Mouse (Mus musculus) lung, postnatal 25 days (tissue): Measurements from ENCODE around the gene Lysmd2.
"Not testable (repeated sequence)": the region's sequence is repeated elsewhere in the genome, so short reads cannot be mapped to it uniquely, and the experiment has no call there.

Experiments used
- DNase-seq: peaks from one replicate; pipeline ENCODE4 v3.0.0; 2022; ENCODE audit warnings: low spot score

Lysmd2 gene

GRCm38 (mm10) chr9:75625556-75626307, at the start of gene Lysmd2:
Lysmd2 (plus strand) TSS chr9:75625741.
- peak; percentile 68 for DNase-seq

DNA sequence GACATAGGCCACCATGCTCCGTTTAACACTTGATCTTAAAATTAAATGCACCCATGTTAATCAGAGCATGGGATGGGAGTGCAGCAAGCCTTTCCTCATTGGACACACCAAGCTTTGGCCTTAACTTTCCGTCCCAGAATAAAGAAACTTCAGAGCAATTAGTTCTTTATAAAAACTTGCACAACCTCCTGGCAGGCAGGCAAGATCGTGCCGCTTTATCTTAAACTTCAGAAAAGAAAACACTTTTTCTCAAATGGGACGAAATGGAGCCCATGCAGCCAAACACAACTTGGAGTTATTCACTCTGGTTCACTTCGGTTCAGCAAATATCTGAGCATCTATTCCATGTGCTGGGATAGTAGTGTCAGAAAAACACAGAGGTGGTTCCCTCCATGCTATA, 46.2 kb upstream of the Lysmd2 start:
- no peak for DNase-seq

GRCm38 (mm10) chr9:75581694-75582350, 43.7 kb upstream of the Lysmd2 start:
- DNase-seq: peak; percentile 28

GRCm38 (mm10) chr9:75589850-75590790, 35.4 kb upstream of the Lysmd2 start:
- DNase-seq: no peak

- DNase-seq: no peak
Measured at GRCm38 (mm10) chr9:75593481-75593880, 32.1 kb upstream of the Lysmd2 start.

DNA sequence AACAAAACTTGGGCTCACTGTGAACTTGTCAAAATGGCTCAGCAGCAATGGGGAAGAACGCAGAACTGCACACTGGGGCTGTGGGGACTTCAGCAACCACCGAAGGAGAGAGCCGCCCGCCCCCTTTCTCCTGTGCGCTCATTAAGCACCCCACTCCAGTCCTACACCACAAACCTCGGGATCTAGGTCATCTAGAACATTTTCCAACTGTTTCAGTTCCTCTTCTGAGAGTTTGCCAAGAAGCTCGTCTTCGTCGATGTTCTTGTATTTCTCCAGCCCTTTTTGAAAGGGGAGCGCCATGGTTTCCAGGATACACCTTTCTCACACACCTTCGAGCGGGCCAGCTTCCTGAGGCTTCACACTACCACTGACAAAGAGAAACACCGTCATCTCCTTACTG, 28.5 kb upstream of the Lysmd2 start:
- DNase-seq: no peak

- DNase-seq: no peak
Measured at GRCm38 (mm10) chr9:75597596-75597995, 27.9 kb upstream of the Lysmd2 start.

GRCm38 (mm10) chr9:75599191-75599841, 26.2 kb upstream of the Lysmd2 start:
- DNase-seq: no peak

DNA sequence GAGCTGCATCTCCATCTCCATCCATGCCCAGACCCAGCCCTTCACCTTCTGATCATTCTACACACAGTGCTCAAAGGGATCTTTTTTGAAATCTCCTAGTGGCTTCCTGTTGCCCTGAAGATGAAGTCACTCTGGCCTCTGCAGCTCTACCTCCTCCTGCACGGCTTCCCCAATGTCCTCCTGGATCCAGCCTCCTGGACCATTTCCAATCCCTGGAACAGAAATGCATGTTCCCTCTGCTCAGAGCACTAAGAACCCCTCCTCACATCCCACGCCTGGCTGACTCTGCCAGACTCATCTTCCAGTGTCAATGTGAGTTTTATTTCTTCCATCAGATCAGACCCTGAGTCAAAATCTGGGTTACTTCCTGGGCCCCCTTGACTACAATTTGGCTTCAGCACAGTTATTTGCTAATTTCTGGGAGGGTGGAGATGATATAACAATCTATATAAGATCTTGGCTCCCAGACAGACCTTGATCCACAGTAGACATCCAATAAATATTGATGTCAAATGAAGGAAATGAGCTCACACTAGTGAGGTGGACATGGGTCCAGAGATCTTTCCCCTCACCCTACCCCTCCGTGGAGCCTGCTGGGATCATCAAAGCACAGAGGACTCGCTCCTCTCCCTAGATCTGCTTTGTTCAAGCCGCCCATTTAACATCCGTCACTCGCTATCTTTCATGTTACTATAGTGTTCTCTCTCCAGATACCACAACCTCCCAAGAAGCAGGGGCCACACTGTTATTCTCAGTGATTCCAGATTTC, 25.2 kb upstream of the Lysmd2 start:
- no peak for DNase-seq

DNA sequence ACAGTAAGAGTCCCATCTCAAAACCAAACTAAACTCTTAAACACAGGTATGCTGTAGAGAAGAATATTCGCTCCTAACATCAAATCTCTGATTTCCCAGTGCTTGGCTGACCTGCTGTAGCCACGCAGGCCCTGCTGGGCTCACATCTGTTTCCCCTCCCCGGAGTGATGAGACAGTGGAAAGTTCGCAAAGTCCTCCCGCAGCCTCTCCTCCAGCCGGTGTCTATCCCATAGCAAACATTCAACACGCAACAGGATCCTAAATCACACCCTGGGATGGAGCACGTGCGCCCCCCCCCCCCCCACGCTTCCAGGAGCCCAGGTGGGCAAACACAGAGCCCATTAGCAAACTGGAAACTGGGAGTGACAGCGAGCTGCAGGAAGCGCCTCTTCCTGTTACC, 24.0 kb upstream of the Lysmd2 start:
- no peak for DNase-seq

GRCm38 (mm10) chr9:75607496-75607895, 18.0 kb upstream of the Lysmd2 start:
- DNase-seq: no peak

DNA sequence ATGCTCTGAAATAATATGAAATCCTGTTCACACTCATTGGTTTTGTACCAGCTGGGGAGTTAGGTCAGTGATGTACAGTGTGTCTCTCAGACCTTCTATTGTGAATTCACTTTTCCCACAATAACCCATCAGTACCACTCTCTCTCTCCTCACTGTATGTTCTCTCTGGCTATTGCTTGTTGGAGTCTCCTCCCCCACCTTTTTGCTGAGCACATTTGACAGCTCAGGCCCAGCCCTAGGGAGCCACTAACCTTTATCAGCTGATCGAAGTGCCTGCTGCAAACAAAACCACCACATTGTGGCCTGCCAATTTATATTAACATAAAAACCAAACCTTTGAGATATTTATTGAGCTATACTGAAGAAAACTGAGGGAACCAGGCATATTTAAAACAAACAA, 16.0 kb upstream of the Lysmd2 start:
- no peak for DNase-seq

DNA sequence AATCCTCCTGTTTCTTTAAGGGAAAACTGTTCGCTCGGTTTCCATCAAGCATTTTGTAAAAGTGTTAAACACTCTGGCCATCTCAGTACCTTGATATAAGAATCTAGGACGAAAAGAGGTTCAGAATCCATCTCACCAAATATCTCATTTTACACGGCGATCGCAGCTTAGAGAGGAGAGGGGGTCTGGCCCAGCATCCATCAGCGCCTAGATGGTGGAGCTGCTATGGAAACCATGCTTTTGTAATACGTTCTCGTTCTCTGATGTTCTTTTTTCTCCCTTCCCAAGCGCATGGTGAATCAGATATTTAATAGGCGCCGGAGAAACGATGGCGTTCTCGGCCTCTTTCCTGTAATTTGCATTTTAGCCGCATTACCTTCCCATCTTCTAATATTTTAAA, 15.6 kb upstream of the Lysmd2 start:
- DNase-seq: no peak

DNA sequence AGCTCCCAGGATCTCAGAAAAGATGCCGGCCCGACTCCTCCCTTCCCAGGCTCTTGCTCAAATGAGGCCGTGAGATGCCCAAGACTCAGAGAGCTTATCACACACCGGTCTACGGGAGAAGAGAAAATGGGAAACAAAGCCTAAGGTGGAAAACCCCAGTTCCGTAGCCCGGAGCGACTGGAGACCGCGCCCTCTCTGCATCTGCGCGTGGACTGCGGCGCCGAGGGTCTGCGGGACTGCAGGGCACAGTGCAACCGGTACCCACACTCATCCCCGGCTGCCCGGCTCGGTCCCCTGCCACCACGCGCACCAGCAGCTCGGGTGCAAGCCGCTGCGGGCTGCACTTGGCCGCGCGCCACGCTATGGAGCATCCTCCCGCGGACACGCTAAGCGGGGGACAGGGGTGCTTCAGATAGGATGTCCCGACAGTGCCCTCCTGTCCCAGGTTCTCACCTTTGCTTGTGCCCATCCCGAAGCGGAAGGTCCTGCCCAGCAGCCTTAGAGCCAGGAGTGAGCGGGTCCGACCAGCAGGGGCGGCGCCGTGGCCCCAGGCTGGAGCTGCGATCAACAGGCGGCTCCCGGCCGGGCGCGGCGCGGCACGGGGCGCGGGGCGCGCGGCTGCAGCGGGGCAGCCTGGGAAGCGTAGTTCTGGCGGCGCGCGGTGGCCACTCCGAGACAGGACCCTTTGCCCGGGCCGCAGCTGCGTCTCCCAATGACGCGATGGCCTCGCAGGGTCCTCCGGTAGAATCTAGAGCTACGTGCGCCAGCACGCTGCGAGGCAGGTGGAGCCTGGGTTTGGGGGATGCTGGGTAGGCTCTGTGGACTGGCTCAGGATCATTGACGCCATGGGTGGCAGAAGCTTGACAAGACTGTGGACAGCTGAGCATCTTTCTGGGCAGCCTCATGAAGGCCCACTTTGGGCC, 14.7 kb upstream of the Lysmd2 start, which contains the start of gene Tmod2:
Gene Tmod2 (minus strand): TSS at position 755 of the 923 bp plus-strand sequence.
- no peak for DNase-seq

DNA sequence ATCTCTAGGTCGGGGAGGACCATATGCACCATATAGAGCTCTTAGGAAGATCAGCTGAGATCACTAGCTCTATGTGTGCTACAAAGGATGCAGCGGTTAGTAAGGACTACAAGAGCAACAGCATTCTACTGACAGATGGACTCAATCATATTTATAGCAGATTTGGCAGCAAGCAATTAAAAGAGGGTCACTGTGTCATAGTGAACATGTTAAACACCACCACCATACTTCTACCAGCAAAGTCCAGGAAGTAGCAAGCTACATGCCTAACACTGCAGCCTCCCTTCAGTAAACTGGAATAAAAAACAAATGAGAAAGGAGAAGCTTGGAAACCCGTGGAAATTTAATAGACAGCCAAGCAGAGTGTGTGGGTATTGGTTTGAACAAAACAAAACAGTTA, 9.0 kb upstream of the Lysmd2 start:
- no peak for DNase-seq

GRCm38 (mm10) chr9:75618836-75619400, 6.6 kb upstream of the Lysmd2 start:
- no peak for DNase-seq

DNA sequence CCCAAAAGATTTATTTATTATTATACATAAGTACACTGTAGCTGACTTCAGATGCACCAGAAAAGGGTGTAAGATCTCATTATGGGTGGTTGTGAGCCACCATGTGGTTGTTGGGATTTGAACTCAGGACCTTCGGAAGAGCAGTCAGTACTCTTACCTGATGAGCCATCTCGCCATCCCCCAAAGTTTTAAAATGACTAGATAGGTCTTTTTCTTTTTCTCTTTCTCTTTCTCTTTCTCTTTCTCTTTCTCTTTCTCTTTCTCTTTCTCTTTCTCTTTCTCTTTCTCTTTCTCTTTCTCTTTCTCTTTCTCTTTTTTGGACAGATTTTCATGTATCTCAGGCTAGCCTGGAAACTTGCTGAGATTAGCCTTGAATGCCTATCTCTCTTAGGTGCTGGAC, 5.8 kb upstream of the Lysmd2 start:
- not testable (repeated sequence) for DNase-seq

DNA sequence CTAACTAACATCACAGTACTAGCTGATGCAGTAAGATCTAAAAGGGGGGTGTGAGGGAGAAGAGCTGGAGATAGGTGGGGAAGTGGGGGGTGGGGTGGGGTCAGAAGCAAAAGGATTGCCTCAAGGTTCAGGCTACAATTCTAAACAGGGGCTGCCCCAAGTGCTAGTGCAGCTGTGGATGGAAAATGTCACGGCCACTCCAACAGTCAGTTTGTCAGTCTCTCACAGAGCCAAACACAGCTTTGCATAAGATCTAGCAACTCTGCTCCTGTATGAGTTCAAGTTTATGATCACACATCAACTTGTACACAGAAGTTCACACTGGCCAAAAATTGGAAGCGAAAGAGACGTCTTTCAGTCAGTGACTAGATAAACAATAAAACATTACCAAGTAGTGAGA, 4.1 kb upstream of the Lysmd2 start:
- DNase-seq: no peak

GRCm38 (mm10) chr9:75624983-75625555, 472 bp upstream of the Lysmd2 start:
- DNase-seq: no peak

GRCm38 (mm10) chr9:75626308-75626604, 715 bp downstream of the Lysmd2 start:
- no peak for DNase-seq
